Mouse (Mus musculus) limb, embryonic 10.5 days (tissue): ENCODE data around the gene Nfib. TPM values are rescaled to one million over a fixed set of nuclear protein-coding genes. Genes with fewer than 3 reads are reported as not detected.

Experiments used
- DNase-seq: peaks from one replicate; pipeline ENCODE4 v3.0.0-alpha.2; 2017; ENCODE audit warnings: low spot score
- H3K27ac ChIP-seq: fragments of 300-500 bp; sonication (generic); 2 replicates; pipeline ENCODE4 v1.5.1; 2016; ENCODE audit warnings: mild to moderate bottlenecking
- H3K27me3 ChIP-seq: fragments of 300-500 bp; sonication (generic); 2 replicates; pipeline ENCODE4 v1.6.1; 2016; ENCODE audit warnings: low read depth, mild to moderate bottlenecking; ENCODE audit not compliant: poor library complexity, severe bottlenecking
- H3K36me3 ChIP-seq: fragments of 300-500 bp; sonication (generic); 2 replicates; pipeline ENCODE4 v1.6.1; 2016; ENCODE audit warnings: mild to moderate bottlenecking, moderate library complexity
- H3K4me1 ChIP-seq: fragments of 300-500 bp; sonication (generic); 2 replicates; pipeline ENCODE4 v1.6.1; 2016
- H3K4me3 ChIP-seq: fragments of 300-500 bp; sonication (generic); 2 replicates; pipeline ENCODE4 v1.5.1; 2016; ENCODE audit warnings: mild to moderate bottlenecking, moderate library complexity
- H3K9me3 ChIP-seq: fragments of 300-500 bp; sonication (generic); replicated peaks from 2 replicates; pipeline ENCODE4 v1.6.1; 2016; ENCODE audit warnings: mild to moderate bottlenecking
- WGBS: fragments of 180-500 bp; shearing (Covaris S2); methylation state at CpG from one replicate; pipeline ENCODE4 v1.1.7; 2016; 5-methylcytosine and 5-hydroxymethylcytosine counted together
- polyA plus RNA-seq: library from polyadenylated mRNA; unstranded; fragments of >200 nt; fragmentation: Nextera tagmentation; extraction: Ambion mirVana; gene quantifications from 2 replicates; pipeline ENCODE4 v1.2.1, GENCODE M21; 2016

Gene Nfib
- polyA plus RNA-seq, 1 experiment from 2014 or later: 23.4 TPM

DNA sequence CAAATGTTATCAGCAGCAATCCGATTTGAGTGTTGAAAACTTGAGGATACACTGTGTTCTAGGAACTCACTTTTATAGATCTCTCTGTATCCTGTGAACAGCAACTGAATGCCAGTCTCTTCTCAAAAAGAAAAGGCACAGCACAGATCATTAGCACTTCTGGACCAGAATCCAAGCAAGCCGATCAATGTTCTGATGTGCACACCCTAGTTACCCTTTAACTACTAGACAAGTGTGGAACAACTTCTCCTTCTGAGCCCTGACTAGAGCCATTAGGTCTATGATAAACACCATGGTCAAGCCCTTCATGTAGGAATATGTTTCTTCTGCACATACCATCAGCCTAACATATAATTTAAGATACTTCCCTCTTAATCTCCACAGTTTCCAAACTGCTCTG, 219.6 kb downstream of the Nfib start:
- Histone ChIP-seq H3K36me3 (peaks cover 22% of the 10 kb centered on the region), H3K27ac (no peak overlapping the region), H3K9me3 (no peaks in the 10 kb centered on the region), H3K4me3 (no peak overlapping the region), H3K27me3 (no peaks in the 10 kb centered on the region), H3K4me1 (peaks cover 17% of the 10 kb centered on the region)
- WGBS: 96% methylated on average over 2 of the region's 2 CpGs
- DNase-seq: no peak

DNA sequence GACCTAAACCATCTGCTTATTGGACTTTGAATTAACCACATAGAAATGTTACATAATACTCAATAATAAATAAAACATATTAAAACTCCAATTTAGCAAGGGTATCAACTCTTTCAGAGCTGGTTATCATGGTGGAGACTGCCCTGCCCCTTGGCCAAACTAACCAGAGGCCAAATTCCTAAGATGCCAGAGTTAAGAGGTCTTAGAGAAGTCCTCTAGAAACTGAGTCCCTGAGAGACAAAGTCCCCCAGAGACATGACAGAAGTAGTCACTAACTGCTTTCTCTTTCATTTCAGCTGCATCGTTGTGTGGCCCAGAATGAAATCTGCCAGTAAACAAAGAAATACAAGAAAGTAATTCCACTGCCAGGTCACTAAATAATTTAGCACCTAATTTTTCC, 221.7 kb downstream of the Nfib start:
- H3K27me3 ChIP-seq: no peaks in the 10 kb centered on the region
- H3K4me1 ChIP-seq: peaks cover 3% of the 10 kb centered on the region
- 63% methylated on average over 1 of the region's 1 CpGs for WGBS
- no peaks in the 10 kb centered on the region for H3K9me3 ChIP-seq
- no peak overlapping the region for H3K27ac ChIP-seq
- no peak overlapping the region for H3K4me3 ChIP-seq
- peaks cover 22% of the 10 kb centered on the region for H3K36me3 ChIP-seq
- no peak for DNase-seq

DNA sequence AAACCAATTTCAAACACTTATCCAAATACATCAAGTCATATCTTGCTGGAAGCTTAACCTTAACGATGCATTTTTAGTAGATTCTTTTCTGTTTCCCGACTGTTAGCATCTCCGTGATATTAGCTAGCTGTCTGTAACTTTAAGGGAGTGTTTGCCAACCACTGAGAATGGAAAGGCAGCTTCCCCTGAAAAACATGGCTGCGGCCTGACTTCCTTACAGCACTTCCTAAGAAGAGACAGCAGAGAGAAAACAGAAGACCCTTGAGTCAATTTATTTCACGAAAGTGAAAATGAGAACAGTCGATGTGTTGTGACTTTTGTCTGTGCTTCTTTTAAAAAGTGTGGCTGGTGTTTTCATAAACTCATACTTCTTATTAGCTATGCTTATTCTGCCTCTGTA, 222.3 kb downstream of the Nfib start:
- no peak overlapping the region for H3K27ac ChIP-seq
- 80% methylated on average over 6 of the region's 6 CpGs for WGBS
- DNase-seq: no peak
- no peak overlapping the region for H3K4me3 ChIP-seq
- H3K36me3 ChIP-seq: peaks cover 22% of the 10 kb centered on the region
- no peaks in the 10 kb centered on the region for H3K27me3 ChIP-seq
- H3K4me1 ChIP-seq: peaks cover 3% of the 10 kb centered on the region
- no peaks in the 10 kb centered on the region for H3K9me3 ChIP-seq

DNA sequence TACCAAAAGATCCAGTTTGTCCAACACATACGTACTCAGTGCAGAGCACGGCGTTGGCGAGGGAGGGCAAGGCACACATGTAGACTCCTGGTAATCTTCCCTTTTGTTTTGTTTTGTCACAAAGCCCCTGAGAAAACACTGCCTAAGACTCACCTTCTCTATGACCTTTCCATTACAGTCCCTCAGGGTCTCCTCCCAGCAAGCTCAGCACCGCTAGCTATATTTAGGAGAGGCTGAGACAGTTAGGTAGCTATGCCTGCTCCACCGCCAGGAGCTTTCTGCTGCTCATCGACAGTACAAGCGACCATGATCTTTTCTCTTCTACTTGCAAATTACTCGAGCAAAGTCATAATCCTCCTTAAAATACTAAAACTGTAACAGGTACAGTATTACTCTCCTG, 224.9 kb downstream of the Nfib start:
- 91% methylated on average over 9 of the region's 9 CpGs for WGBS
- Histone ChIP-seq H3K27me3 (no peaks in the 10 kb centered on the region), H3K4me3 (no peak overlapping the region), H3K36me3 (no peaks in the 10 kb centered on the region; the same call in 1 of the 2 replicates), H3K9me3 (no peaks in the 10 kb centered on the region), H3K27ac (no peak overlapping the region), H3K4me1 (peaks cover 7% of the 10 kb centered on the region)
- DNase-seq: no peak

DNA sequence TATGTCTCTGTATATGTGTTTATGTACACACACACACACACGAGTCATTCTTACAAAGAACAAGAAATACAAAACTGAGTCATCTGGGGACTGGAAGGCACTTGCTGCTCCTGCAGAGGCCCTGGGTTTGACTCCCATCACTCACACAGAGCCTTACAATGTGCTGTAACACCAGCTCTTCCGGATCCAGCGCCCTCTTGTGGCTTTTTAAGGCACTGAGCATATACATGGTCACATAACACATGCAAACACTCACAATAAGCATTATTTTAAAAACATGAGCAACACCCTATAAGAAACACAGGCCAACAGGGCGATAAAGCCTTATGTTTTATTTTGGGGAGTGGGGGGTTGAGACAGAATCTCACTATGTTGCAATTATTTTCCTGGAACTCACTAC, 226.2 kb downstream of the Nfib start:
- 66% methylated on average over 4 of the region's 4 CpGs for WGBS
- no peak for DNase-seq
- Histone ChIP-seq H3K36me3 (no peaks in the 10 kb centered on the region), H3K9me3 (no peaks in the 10 kb centered on the region), H3K27ac (no peak overlapping the region), H3K27me3 (no peaks in the 10 kb centered on the region), H3K4me1 (peaks cover 14% of the 10 kb centered on the region), H3K4me3 (no peak overlapping the region)

DNA sequence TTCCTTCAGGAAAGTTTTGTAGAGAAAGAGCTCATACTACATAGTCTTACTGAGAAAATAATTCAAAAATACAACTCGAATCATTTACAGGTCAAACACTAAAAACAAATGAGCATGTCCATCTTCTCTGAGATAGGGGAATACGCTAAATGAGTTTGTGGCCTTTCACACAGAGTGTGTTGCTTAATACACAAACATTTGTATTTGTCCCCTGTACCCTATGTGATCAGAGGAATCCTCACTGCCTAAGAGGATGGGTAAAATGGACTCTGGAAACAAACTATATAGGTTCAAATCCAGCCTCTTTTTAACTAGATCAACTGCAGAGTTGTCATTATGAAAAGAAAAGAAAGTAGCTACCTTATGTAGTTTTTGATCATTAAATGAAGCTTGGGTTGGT, 227.8 kb downstream of the Nfib start:
- H3K27me3 ChIP-seq: no peaks in the 10 kb centered on the region
- no peaks in the 10 kb centered on the region for H3K36me3 ChIP-seq
- WGBS: 89% methylated on average over 2 of the region's 2 CpGs
- DNase-seq: no peak
- no peaks in the 10 kb centered on the region for H3K9me3 ChIP-seq
- no peak overlapping the region for H3K27ac ChIP-seq
- no peak overlapping the region for H3K4me3 ChIP-seq
- peaks cover 15% of the 10 kb centered on the region for H3K4me1 ChIP-seq

DNA sequence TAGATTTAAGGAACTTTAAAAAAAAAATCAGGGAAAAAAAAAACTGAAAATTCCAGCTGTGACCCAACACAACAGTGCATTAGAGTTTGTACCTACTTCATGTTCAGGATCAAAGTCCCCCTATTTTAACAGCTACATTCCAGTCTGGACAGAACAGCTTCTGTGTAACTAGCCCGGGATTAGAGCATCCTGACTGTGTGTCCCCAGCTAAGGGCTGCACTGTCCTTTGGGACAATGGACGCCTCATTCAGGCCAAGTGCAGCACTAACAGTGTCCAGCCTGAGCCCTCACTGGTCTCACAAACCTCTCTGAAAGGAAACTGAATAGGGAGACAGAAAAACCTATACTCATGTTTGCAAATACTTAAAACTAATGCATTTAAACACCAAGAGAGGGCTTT, 229.1 kb downstream of the Nfib start:
- Histone ChIP-seq H3K4me3 (no peak overlapping the region), H3K4me1 (peaks cover 15% of the 10 kb centered on the region), H3K27me3 (no peaks in the 10 kb centered on the region), H3K36me3 (no peaks in the 10 kb centered on the region), H3K9me3 (no peaks in the 10 kb centered on the region), H3K27ac (no peak overlapping the region)
- 63% methylated on average over 2 of the region's 2 CpGs for WGBS
- DNase-seq: no peak

DNA sequence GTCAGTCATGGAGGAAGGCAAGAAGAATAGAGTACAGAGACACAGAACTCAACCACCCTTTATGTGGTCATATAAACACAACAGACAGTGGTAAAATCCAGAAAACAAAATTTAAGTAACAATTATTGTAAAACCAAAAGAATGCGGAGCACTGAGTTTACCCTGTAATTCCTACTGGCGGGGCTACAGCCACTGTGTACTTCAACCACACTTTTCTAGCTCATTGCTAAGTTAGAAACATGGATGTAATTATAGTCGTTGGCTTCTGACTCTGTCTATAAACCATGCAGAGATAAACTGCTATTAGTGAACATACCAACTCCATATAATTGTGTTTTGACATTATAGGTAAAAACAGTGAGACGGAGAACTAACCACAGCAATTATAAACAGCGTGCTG, 231.2 kb downstream of the Nfib start:
- no peak overlapping the region for H3K4me3 ChIP-seq
- H3K27ac ChIP-seq: no peak overlapping the region
- H3K36me3 ChIP-seq: no peaks in the 10 kb centered on the region
- peaks cover 15% of the 10 kb centered on the region for H3K4me1 ChIP-seq
- no peak for DNase-seq
- no peaks in the 10 kb centered on the region for H3K9me3 ChIP-seq
- WGBS: 74% methylated on average over 5 of the region's 5 CpGs
- no peaks in the 10 kb centered on the region for H3K27me3 ChIP-seq

DNA sequence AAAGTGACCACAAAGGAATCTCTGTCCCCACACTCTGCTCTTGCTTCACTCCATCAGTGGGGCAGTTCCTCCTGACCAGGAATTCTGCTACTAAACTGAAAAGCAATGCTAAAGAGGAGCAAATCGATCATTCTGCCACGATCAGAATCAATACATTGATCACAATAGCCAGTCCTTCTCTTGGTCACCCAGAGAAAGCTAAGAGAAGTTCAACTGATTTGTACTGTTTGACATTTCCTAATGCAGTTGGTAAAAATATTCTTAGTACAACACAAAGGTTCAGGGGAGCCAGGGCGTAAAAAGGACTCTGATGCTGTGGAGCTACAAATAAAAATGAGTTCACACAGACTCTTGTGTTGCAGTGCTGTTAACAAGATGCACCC, 234.6 kb downstream of the Nfib start:
- Histone ChIP-seq H3K9me3 (no peaks in the 10 kb centered on the region), H3K36me3 (no peaks in the 10 kb centered on the region), H3K27me3 (no peaks in the 10 kb centered on the region), H3K27ac (no peak overlapping the region), H3K4me1 (peaks cover 33% of the 10 kb centered on the region), H3K4me3 (no peak overlapping the region)
- DNase-seq: no peak
- WGBS: 91% methylated on average over 3 of the region's 3 CpGs

DNA sequence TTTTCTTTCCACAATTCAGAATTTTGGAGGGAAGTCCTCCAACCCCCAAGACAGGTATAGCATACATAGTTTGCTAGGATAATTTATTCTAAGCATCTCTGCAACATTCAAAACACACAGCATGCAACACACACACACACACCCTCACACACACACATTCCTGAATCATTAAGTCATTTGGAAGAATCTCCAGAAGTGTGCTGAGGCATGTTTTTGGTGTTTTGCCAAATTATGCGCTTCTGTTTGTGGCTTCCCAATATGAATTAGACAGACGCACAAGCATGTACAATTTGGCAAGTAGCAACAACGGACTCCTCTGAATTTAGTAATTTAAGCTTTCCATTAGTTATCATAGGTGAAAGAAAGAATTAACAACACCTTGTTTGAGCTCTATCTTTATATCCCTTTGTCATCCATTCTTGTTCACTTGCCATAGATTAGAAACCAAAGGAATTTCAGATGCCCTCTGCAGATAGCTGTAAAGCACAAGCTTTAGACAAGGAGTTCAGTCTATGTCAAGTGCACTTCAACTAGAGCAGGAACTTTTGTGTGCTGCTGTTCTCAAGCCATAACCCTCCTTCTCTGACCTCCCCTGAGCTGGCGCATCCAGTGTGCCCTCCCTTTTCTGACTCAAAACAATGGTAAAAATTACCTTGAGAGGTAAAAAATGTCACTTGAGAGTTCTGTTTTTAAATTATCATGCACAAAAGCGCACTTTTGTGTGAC, 235.2 kb downstream of the Nfib start:
- Histone ChIP-seq H3K4me1 (peaks cover 28% of the 10 kb centered on the region), H3K27ac (no peak overlapping the region)

DNA sequence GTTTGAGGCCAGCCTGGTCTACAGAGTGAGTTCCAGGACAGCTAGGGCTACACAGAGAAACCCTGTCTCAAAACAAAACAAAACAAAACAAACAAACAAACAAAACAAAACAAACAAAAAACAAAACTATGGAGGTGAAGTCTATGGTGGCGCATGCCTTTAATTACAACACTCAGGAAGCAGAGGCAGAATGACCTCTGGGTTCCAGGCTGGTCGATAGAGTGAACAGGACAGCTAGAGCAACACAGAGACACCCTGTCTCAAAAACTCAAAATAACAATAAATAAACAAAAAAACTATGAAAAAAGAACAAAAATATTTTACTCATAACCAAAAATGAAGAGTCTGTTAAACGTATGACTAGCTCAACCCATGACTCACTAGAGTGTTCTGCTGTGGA, 236.6 kb downstream of the Nfib start:
- Histone ChIP-seq H3K27me3 (no peaks in the 10 kb centered on the region), H3K27ac (no peak overlapping the region), H3K4me1 (peaks cover 29% of the 10 kb centered on the region), H3K9me3 (no peaks in the 10 kb centered on the region), H3K36me3 (no peaks in the 10 kb centered on the region), H3K4me3 (no peak overlapping the region)
- DNase-seq: no peak
- WGBS: 87% methylated on average over 3 of the region's 3 CpGs

More for the DNA sequence above, 235.2 kb downstream of the Nfib start:
- DNase-seq: no peak
- 92% methylated on average over 5 of the region's 5 CpGs for WGBS
- H3K36me3 ChIP-seq: no peaks in the 10 kb centered on the region
- no peak overlapping the region for H3K4me3 ChIP-seq
- no peaks in the 10 kb centered on the region for H3K9me3 ChIP-seq
- H3K27me3 ChIP-seq: no peaks in the 10 kb centered on the region

DNA sequence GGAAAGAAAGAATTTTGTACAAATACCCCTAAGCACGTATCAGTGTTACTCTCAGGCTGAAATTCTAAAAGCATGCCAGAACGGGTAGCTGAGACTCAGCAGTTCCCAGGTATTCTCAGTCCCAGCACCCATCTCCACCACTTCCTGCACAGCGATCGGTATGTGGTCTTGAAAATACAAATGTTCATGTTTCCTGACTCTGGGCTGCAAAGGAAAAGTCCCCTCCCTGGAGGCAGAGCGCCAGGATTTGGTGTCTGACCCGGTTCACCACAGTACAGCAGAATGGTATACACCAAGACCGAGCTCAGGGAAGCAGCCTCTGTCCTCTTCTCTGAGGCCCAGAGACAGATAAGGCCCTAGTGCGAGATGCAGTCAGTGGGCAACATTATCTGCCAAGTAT, 238.8 kb downstream of the Nfib start:
- Histone ChIP-seq H3K4me1 (peaks cover 38% of the 10 kb centered on the region), H3K9me3 (no peaks in the 10 kb centered on the region), H3K4me3 (no peak overlapping the region), H3K36me3 (no peaks in the 10 kb centered on the region), H3K27ac (no peak overlapping the region), H3K27me3 (no peaks in the 10 kb centered on the region)
- DNase-seq: no peak
- 76% methylated on average over 8 of the region's 8 CpGs for WGBS

DNA sequence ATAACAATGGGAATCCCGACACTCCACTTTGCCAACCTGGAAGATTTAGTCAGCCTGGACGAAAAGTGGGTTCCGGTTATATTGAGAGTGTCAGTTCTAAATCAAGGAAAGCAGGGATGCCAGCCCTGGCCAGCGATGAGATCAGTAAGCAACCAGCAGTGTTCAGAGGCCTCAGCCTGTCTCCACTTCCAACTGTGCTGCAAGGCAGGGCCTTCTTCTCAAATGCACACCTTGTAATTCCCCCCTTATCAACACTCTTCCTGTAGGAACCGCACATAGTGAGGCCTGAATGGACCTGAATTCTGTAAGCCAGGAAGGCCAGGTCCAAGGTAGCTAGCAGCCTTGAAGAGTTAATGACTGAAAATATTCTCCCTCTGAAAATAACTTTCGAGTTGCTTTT, 239.4 kb downstream of the Nfib start:
- Histone ChIP-seq H3K4me3 (no peak overlapping the region), H3K27ac (no peak overlapping the region), H3K9me3 (no peaks in the 10 kb centered on the region), H3K4me1 (peaks cover 38% of the 10 kb centered on the region), H3K36me3 (no peaks in the 10 kb centered on the region), H3K27me3 (no peaks in the 10 kb centered on the region)
- WGBS: 89% methylated on average over 6 of the region's 6 CpGs
- DNase-seq: no peak

DNA sequence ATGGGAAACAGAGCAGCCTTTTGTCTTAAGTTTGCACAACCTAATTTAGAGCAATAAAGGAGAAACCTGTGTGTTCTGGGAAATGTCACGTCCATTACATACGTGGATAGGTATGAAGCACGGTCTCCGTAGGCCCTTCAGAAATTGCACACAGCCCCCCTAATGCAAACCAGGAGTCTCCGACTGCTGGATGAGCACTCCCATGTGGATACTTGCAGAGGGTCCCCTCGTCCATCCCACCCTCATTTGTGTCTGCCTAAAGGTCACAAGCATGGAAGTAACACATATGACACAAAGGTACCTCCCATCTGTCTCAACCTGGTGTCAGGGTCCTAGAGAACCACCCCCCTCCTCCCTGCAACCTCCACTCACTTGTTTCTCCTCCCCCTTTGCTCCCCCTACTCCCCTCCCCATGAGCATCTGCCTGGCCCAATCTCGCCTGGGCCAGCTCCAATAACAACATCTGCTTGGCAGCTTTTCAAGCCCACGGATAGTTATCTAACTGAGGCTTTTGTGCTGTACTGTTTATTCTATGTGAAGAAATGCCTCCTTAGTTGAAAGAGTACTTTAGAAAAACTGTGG, 241.4 kb downstream of the Nfib start:
- H3K4me1 ChIP-seq: peaks cover 38% of the 10 kb centered on the region
- no peaks in the 10 kb centered on the region for H3K27me3 ChIP-seq
- no peaks in the 10 kb centered on the region for H3K36me3 ChIP-seq
- 28% methylated on average over 8 of the region's 8 CpGs for WGBS
- peak overlapping the region; percentile 46; the same call in 1 of the 2 replicates for H3K27ac ChIP-seq
- H3K4me3 ChIP-seq: no peak overlapping the region
- no peaks in the 10 kb centered on the region for H3K9me3 ChIP-seq
- peak; percentile 38 for DNase-seq
